Mouse (Mus musculus): ENCODE data around the gene Mindy4. TPM values are rescaled to one million over a fixed set of nuclear protein-coding genes. Genes with fewer than 3 reads are reported as not detected.
A peak's percentile ranks its signal among the peaks of the same experiment; 100 is the strongest.

Gene Mindy4
- total RNA-seq, 2 experiments from 2014 or later, result 4.9 to 5.2 TPM

GRCm38 (mm10) chr6:55332773-55333109 is 129.6 kb downstream of the Mindy4 start:
- intact Hi-C loops (cut with DNase I), result no loop called here
- DNase-seq, result no peak

GRCm38 (mm10) chr6:55335989-55336514 is 132.9 kb downstream of the Mindy4 start, which contains the start of gene Aqp1:
Aqp1 (plus strand) TSS chr6:55336432.
- peak; percentile 74 to 79 for DNase-seq
- intact Hi-C loops (cut with DNase I), result no loop called here

DNA sequence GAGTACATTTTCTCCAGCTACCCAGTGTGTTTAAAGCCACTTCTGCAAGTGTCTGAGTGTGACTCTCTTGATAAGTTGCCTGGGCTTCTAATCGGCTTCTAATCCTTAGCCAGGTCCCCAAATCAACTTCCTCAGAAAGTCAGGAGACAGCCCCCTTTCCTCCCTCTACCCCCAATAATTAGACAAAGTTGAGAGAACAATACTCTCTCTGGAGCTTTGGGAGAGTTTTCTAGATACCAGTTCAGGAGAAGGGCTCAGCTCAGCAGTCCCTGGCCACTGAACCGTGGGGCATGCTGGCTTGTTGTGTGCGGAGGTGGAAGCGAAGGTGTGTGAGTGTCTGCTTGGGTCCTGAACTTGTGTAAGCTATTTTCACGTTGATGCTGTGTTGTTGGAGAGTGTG is 134.1 kb downstream of the Mindy4 start:
- intact Hi-C loops (cut with DNase I), result no loop called here

DNA sequence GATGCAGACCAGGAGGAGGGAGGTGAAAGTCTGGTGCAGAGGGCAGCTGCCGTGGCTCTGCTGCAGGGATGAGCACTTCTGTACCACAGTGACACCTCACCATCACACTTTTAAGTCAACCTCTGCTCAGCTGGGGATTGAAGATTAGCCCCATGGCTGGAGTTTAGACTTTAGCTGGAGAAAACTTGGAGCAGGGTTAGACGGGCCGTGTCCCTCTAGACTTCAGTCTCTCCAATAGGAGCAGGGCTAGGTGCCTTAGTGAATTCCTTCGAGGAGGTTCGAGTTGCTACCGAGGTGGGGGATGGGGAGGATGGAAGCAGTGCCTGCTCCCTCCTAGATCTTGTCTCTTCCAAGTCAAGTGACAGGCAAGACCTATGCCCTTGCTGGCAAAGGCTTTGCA is 134.9 kb downstream of the Mindy4 start:
- no peak for DNase-seq
- intact Hi-C loops (cut with DNase I), result no loop called here

More for the DNA sequence above, 134.1 kb downstream of the Mindy4 start:
- DNase-seq, result no peak

DNA sequence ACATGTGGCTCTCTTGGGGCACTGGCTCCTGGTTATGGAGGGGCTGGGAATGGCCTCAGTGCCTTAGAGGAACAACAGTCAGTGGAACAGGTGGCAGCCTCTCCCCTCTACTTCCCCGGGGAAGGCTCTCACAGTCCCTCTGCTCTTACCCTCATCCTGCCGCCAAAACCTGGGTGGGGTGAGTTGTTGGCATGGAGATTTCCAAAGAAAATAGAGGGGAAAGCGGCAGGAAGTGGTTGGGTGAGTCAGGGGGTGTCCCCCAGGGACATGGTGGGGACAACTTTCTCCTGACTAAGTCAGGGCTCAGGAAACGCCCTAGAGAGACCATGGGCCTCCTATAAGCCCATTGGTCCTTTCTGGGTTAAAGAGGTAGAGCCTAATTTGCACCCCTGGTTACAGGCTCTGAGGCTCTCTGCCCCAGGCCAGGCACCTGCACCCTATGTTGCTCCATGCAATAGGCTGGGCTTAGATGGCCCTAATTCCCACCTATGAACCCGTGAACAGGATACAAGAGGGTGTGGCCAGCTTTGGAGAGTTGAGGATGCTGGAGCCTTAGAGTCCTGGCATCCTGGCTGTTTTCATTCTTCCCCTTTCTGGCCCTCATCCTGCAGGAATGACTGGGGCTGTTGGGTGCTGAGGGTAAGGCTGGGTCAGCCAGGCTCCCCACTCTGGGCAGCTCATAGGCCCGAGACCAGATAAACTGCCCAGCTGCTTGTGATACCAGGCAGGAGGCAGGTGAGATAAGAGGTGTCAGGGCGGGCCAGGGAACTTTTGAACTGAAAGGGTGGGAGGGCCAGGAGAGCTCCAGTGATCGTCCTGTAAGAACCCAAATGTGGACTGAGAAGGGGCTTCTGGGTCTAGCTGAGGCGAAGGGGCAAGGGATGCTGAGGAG is 136.0 kb downstream of the Mindy4 start:
- intact Hi-C loops (cut with DNase I), result no loop called here
- DNase-seq, result no peak

DNA sequence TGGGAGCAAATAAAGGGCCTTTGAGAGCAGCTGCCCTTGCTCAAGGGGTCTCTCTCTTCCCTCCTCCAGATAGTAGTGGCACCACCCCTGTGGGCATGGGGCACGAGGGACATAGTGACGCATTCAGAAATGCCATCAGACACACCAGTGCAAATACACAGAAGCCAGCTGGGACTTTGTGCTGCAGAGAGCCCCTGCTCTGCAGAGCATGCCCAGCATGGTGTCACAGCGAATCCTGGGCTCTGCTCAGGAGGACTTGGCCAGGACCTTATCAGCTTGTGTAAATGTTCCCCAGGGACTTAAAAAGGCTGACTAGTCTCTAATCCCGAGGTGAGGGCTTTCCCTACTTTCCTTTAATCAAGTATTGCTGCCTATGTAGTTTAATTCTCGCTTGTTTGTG is 138.5 kb downstream of the Mindy4 start:
- intact Hi-C loops (cut with DNase I), result no loop called here
- no peak for DNase-seq

GRCm38 (mm10) chr6:55342328-55342727 is 139.1 kb downstream of the Mindy4 start:
- peak in 1 of 2 experiments; percentile 47 for DNase-seq
- intact Hi-C loops (cut with DNase I), result no loop called here

- intact Hi-C loops (cut with DNase I), result no loop called here
- DNase-seq, result no peak
These were observed 140.3 kb downstream of the Mindy4 start for GRCm38 (mm10) chr6:55343446-55343845.

DNA sequence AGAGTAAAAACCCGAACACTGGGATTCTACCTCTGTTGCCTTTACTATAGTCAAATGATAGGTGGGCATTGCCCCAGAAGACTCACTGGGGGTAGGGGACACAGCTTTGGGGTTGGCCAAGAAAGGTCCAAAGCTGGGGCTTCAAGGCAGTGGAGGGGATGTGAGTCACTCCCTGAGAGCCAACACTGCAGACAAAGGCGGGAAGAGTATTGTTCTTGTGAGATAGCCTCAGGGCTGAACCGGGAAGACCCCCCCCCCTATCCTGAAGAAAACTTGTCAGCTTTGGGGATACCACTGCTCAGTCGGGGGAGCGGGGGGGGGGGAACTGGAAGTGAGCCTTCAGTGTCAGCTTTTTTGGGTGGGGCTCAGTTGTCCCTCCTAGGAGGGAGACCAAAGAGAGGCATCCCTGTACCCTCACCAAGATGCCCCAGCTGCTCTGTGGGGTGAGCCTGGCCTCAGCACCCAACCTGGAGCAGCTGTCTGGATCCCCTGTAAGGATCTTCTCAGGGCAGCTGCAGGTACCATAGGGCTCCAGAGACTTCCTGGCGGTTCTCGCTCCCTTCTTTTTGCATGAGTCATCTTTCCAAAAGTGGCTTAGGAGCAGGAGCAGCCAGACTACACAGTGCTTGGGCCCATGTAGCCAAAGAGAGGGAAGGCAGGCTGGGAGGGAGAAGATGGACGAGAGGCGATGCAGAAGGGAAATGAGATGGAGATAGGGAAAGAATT is 141.3 kb downstream of the Mindy4 start:
- intact Hi-C loops (cut with DNase I), result no loop called here
- no peak for DNase-seq

GRCm38 (mm10) chr6:55345264-55345663 is 142.1 kb downstream of the Mindy4 start:
- intact Hi-C loops (cut with DNase I), result no loop called here
- no peak for DNase-seq

- intact Hi-C loops (cut with DNase I), result no loop called here
- DNase-seq, result no peak
These were observed 143.3 kb downstream of the Mindy4 start for GRCm38 (mm10) chr6:55346491-55346890.

- intact Hi-C loops (cut with DNase I), result no loop called here
These were observed 144.8 kb downstream of the Mindy4 start for GRCm38 (mm10) chr6:55347711-55348571.

DNA sequence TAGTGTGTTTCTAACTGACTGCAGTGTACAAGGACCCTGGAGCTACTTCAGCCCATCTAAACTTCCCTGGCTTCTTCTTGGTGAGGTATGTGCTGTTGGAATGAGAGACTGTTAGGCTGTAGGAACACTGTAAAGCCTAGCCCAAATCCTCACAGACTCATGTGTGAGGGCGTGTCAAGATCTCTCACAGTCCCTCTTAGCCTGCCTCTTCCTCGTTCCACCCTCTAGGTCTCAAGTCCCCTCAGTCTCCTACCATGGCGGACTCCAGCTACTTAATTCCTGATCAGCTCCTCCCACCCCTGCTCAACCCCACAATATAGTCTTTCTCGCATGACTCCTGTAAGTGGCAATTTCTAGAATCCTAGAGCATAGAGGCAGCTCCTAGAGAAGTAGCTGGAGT is 146.0 kb downstream of the Mindy4 start:
- intact Hi-C loops (cut with DNase I), result no loop called here
- DNase-seq, result no peak

More at GRCm38 (mm10) chr6:55347711-55348571, 144.8 kb downstream of the Mindy4 start:
- DNase-seq, result no peak

- no peak for DNase-seq
- intact Hi-C loops (cut with DNase I), result no loop called here
These were observed 147.3 kb downstream of the Mindy4 start for GRCm38 (mm10) chr6:55350383-55350952.

DNA sequence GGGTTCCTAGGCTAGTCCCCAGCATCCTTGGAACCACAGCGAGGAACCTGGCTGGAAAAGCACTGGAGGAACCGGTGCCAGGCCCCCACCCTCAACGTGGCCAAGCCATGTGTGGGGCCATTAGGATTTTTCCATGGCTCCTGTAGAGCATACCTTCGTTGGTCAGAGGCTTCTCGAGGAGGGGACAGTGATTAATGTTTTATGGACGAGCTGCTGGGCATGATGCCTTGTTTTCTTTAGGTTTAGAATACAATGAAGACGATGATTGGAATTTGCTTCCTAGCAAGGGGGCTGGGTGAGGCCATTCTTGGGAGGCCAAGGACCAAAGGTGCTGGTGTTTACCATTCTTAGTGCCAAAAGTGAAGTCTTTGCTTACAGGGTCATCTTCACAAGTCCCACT is 148.5 kb downstream of the Mindy4 start:
- no peak for DNase-seq
- intact Hi-C loops (cut with DNase I), result no loop called here

GRCm38 (mm10) chr6:55353711-55354445 is 150.7 kb downstream of the Mindy4 start:
- DNase-seq, result no peak
- intact Hi-C loops (cut with DNase I), result no loop called here

GRCm38 (mm10) chr6:55354456-55355117 is 151.4 kb downstream of the Mindy4 start:
- intact Hi-C loops (cut with DNase I), result no loop called here
- no peak for DNase-seq

DNA sequence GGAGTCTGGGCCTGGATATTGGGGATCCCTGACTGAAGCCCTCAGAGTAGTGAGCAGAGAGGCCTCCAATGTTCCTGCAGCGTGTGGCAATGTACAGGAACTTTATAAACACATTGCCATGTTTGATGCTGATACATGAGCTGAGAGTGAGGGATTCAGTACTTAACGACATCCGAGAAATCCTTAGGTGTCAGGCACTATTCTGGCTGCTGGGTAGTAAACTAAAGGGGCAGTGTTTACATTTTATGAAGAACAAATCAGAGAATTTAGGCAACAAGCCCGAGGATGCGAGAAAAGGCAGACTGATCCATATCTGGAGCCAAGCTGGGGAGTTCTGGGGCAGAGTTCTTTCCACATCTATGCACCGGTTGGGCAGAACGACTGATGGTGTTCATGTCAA is 152.4 kb downstream of the Mindy4 start:
- intact Hi-C loops (cut with DNase I), result no loop called here
- no peak for DNase-seq

Measured in heart, postnatal 10 days (tissue).